Mouse (Mus musculus) adrenal gland, adult 18-20 months (tissue): Measurements from ENCODE around the gene Fgd2. TPM values are rescaled to one million over a fixed set of nuclear protein-coding genes. Genes with fewer than 3 reads are reported as not detected.
A peak's percentile ranks its signal among the peaks of the same experiment; 100 is the strongest.
"Not testable (repeated sequence)": the region's sequence is repeated elsewhere in the genome, so short reads cannot be mapped to it uniquely, and the experiment has no call there.

Source experiments
- DNase-seq, 2 experiments: peaks; one replicate each; pipeline ENCODE4 v3.0.0; 2021 to 2022; ENCODE audit warnings: low spot score in 2 of 2
- total RNA-seq, 2 experiments: library from RNA; stranded (reverse); gene quantifications; 1 replicate in 1 of 2; 2 replicates in 1 of 2; pipeline ENCODE4 v1.2.3; 2021

Gene Fgd2
- total RNA-seq, 2 experiments from 2014 or later: 3.7 to 9.5 TPM

DNA sequence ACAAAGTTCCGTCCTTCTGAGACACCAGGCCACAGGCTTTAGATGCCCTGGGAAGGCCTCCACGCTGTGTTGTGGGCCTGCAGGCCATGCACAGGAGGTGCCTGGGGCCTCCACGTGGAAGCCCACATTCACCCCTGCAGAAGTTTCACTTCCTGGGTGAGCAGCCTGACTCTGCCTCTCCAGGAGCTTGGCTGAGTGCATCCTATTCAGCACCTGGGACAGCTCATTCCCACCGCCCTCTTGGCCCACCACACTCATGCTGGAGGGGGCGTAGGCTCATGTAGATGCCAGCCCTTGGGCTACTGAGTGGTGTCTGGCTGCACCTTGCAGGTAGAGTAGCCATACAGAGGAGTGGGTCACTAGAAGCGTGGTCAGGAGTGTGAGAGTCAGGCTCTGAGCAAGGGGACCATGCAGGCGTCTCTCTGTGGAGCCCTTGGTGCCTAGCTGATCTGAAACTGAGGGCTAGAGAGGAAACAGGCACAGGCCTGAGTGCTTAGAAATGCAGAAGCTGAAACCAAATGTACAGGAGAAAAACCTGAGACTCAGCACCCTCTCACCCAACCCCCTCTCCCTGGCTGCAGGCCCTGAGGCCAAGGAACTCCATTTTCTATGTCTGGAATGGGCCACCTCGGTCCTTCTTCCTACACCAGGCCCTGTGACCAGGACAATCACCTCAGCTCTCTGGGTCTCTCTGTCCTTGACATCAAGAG lies 1.4 kb downstream of the Fgd2 start:
- no peak for DNase-seq

DNA sequence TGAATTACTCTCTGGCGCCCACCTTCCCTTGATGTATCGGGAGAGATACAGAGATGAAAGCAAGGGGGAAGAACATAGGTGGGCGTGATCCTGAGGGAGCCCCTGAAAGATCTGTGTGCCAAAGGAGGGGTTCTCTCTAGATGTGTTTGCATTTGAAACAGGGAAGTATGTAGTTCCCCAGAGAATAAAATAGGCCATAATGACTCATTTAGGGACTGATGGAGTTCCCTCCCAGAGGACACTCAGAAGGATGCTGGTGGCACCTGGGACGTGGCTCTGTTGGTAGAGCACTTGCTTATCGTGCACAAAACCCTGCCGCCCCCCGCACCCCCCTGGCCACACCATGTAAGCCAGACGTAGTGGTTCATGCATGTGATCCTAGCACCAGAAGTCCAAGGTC lies 2.4 kb downstream of the Fgd2 start:
- DNase-seq: no peak

DNA sequence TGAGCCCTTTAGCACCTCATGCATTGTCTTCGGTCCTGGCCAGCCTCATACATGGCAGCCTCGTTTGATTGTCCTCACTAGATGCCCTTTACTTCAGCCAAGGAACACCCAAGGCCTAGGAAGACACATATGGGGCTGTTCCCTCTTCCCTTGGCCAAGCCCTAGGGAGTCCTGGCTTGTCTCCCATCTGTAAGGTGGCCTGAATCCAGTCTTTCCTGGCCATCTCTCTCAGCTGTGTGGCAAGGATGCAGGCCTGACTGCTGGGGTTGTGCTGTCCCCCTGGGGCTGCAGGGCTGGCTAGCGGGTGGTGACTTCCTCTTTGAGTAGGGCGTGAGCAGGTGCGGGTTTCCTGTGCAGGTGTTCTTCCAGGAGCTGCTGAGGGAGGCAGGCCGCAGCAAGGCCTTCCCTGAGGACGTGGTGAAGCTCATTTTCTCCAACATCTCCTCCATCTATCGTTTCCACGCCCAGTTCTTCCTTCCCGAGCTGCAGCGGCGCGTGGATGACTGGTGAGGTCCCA lies 4.4 kb downstream of the Fgd2 start:
- no peak for DNase-seq

DNA sequence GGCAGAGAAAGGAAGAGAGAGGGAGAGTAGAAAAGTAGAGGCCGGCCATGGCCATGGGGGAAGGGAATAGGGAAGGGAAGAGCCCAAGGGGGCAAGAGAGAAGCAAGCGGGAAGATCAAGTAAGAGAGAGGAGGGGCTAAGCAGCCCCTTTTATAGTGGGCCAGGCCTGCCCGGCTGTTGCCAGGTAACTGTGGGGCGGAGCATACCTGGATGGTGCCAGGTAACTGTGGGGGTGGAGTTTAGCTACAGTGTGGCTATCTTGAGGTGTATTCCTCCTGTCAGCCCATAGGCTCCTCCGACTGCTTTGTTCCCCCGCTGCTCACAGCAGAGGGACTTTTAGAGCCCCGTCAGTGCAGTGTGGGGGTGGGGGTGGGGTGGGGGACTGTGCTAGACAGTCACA lies 8.0 kb downstream of the Fgd2 start:
- DNase-seq: no peak

DNA sequence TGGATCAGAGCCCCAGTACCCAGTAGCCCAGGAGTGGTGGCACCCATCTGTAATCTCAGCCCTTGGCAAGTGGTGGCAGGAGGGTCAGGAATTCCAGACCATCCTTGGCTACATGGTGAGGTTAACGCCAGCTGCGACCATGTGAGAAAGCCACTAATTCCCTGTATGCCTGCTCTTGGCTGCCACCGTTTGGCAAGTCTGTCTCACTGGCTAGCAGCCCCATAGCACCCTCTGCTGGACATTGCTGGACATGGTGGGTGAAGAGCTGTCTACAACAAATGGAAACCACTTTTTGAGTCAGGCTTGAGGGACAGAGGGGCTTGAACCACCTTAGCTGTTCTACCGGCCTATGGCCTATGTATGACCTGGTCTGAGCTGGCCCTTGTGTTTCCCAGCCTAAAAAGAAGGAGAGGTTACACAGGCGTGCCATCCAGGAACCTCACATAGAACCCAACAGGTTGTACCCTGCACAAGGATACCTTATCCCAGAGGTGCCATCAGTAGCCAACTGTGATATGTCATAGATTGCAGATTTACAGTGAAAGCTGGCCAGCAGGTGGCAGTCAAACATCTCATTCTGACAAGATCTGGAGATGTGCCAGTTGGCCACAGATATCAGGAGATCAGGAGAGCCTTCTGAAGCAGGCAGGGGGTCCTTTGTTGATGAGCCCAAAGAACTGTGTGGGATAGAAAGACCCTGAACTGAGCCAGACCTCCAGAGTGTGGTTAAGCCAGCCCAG lies 10.4 kb downstream of the Fgd2 start:
- DNase-seq: peak; percentile 93

DNA sequence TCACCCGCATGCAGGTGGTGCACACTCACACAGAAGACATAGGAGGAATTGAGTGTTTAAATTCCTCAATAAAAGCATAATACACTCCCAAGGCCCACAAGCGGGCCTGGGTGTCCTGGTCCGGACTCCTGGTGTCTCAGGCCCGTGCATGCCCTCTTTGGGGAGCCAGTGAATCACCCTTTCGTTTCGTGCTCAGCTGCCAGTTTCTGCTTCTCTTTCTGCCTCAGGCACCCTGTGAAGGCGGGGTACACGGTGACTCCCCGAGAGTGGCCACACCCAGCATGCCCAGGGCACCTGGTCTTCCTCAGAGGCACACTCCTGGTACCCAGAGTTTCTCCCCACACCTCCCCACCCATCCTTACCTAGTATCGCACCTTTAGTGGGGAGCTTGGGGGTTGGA lies 15.2 kb downstream of the Fgd2 start:
- DNase-seq: no peak

DNA sequence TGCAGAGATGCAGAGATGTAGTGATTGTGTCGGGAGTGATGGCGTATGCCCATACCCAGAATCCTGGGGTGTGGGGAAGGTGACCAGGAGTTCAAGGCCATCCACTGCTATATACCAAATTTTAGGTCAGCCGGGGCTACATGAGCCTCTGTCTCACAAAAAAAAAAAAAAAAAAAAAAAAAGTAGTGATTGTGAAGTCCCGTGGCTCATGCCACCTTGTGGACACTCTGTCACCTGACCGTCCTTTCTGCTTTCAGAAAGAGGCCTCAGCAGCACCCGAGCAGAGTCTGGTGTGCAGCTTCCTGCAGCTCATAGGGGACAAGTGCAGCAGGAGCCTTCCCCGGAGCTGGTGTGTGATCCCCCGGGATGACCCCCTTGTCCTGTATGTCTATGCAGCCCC lies 17.3 kb downstream of the Fgd2 start:
- no peak for DNase-seq

DNA sequence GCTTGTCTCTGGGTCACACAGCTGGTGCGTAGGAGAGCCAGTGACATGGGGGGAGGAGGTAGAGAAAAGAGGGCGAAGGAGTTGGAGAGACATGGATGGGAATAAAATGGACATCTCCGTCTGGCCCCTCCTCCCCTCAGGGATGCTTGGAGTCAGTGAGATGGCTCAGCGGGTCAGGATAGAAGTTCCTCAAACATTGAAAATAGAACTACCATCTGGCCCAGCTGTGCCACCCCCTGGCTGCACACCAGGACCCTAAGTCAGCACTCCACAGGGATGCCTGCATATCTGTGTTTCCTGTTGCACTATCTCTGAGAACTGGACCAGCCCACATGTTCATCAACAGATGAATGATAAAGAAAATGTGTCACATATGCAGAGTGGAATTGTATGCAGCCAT lies 19.5 kb downstream of the Fgd2 start:
- no peak for DNase-seq

DNA sequence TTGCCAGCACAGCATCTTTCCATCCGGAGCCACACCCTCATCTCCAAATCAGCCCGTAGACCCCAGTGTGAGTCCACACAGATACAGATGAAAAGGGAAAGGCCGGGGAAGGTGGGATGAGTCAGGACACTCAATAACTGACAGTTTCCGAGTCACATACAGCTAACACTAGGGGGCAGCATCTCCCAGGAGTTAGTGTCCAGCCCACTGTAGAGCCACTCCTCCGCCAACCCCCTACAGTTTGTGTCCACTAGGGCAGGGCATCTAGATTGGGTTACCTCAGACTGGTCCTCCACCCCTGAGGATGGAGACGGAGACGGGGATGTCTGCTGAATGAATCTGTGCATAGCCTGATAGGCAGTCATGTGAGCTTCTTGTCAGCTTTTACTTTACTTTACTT lies 20.8 kb downstream of the Fgd2 start:
- DNase-seq: peak; percentile 75 to 76

DNA sequence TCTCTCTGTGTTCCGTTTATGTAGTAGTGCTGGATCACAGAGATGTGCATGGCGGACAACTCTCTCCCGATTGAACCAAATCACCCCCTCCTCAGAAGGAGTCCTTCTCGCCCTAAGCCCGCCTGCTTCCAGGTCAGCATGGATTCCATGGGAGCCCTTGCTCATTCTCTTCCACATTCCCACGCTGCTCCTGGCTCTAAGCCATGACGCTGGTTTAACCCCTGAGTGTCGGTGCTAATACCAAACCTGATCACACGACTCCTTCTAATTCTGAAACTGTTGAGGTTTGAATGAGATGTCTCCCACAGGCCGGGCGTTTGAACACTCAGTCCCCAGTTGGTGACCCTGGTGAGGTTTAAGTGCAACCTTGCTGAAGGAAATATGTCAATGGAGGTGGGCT lies 21.7 kb downstream of the Fgd2 start:
- DNase-seq: no peak

DNA sequence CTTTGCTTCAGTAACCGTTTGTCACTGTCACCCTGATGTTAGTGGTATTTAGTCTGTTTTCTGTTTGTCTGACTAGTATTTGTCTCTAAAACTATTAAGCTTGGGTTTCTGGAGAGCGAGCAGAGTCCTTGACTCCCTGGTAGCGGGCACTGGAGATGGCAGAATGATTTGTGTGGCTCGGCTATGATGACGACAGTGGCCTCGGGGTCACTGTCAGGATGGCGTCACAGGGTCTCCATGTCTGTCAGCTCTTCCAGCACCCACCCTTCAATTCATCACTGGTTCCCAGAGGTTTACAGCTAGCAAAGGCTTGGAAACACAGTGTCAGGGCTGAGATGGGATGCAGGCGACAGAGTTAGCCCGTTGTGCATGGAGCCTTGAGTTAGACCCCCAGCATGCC lies 23.2 kb downstream of the Fgd2 start:
- DNase-seq: peak; percentile 55 to 73

DNA sequence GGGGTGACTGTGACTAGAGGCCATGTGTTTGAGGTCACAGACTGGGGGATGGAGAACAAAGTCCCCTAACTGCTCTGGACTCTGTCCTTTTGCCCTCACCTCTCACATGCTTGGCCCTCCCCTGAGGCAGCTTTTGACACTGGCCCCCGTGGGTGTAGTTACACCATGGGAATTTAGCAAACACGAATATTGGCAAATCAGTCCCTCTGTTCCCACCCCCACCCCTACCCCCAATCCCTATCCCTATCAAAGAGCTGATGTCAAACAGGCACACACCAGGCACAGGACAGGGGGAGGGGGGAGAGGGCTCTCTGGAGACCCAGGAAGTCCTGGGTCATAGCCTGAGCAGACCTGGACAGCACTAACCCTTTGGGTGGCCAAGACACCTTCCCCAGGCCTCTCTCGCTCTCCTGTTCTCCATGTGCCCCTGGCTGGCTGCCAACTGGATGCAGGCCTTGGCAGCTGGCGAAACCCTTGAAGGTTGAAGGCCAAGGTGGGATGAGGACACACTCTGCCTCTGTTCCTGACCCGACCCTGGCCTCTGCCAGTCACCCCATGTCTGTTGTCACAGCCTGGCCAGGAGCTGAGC lies 24.2 kb downstream of the Fgd2 start:
- DNase-seq: peak; percentile 79 to 85

DNA sequence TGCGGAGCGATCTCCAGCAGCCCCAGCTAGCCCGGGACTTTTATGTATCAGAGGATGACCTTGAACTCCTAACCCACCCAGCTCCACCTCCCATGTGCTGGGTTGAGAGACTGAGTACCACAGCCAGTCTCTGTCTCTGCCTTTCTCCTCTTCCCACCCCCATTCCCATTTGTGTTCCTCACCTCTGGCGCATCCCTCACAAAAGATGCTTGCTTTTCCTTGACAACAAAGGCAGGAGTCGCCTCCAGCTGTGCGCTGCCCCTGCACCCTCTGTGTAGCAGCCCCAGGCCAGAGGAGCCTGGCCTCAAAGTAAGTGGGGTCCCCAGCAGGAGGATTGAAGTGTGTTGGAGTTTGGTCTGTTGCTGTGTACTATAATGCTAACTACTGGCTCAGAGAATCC lies 25.0 kb downstream of the Fgd2 start:
- no peak for DNase-seq

DNA sequence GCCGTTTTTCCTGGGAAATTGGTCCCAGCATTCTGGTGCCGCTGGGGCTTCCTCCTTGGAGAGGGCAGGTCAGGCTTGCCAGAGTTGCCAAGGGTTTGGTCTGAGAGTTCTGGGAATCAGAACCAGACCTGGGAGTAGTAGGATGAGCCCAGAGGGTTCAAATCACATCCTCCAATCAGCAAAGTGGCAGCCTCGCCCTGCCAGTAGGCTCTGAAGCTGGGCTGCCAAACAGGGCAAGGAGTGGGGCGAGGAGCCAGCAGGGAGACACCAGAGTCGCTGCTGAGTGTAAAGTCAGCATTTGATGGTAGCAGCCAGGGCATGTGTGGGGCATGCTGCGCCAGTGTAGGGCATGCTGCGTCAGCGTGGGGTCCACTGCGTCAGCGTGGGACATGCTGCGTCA lies 28.3 kb downstream of the Fgd2 start:
- no peak for DNase-seq

DNA sequence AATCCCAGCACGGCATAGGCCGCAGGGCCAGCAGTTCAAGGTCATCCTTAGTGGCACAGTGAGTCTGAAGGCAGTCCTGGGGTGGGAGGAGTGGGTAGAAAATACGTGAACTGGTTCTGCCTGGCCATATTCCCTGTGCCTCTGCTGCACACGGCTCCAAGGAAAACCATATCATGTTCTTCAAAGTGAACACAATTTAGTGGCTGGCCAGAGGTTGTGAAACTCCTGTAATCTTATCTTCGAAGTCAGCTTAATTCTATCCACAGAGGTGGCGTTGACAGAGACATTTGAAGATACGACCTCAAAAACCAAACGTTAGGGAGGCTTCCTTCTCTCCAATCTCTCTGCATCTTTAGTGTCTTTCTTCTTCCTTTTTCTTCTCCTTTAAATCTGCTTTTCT lies 30.6 kb downstream of the Fgd2 start:
- no peak for DNase-seq

DNA sequence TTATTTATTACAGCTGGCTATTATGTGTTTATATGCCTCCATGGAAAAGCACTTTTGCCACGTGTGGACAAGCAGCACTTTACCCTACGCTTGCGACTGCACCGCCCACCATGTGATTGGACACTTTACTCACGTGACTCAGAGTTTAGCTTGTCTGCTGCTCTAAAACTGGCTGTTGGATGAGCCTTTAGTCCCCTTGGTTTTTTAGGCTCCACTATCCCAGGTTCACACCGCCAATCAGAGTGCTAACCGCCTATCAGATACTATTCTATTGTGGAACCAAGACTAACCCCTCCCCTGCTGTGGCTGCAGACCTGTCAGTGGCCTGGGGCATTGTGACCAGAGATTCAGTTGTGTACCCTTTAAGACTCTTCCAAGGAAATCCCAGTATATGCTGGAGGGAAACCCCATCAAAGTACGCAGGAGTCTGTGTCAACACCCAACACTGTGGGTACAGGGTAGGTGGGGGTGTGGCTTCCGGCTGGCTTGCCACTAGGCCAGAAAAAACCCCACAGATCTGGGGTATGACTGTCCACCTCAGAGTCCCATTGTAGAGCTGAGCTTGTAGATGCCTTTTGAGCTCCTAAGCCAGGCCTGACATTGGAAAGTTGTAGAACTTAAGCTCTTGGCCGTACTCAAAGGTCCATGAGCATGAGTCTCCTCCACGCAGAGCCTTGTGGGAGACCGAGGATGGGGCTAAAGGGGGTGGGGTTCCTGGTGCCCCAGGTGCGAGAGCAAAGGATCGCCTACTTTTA lies 32.8 kb downstream of the Fgd2 start:
- no peak for DNase-seq

DNA sequence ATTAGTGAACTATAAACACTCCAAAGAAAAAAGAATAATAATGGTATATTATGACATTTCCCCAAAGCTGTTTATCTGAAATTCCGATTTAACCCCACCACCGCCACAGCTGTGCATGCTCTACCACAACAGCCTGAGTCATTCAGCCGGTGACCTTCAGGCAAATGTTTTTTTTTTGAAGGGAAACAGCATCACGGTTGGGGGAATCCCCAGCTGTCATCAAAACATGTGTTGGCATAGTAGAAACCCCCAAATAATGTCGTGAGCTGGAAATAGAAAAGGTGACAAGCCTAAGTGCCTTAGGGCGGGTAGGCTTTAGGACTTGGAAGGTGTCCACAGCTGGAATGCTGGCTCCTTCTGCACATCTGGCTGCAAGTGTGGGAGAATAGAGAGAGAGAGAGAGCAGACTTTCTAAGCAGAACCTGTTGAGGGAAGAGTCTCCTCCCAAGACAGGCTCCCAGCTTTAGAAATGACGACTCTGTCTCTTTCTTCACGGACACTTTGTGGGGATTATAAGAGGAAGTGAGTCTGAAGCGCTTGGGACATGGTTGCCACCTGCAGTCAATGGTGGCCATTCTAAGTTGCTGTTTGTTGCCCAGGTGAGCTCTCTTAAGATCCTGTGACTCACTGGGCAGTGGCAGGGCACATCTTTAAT lies 33.5 kb downstream of the Fgd2 start:
- peak in 1 of 2 experiments; percentile 53 for DNase-seq

DNA sequence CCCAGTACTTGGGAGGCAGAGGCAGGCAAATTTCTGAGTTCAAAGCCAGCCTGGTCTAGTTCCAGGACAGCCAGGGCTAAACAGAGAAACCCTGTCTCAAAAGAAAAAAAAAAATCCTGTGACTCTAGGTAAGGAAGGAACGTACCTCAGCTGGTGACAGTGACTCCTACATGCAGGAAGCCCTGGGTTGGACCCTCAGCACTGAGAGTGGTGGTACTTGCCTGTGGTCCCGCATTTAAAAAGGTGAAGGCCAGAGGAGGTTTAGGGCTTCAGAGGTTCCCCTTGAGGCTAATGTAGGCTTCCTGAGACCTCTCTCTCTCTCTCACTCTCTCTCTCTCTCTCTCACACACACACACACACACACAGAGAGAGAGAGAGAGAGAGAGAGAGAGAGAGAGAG lies 34.0 kb downstream of the Fgd2 start:
- not testable (repeated sequence) for DNase-seq

DNA sequence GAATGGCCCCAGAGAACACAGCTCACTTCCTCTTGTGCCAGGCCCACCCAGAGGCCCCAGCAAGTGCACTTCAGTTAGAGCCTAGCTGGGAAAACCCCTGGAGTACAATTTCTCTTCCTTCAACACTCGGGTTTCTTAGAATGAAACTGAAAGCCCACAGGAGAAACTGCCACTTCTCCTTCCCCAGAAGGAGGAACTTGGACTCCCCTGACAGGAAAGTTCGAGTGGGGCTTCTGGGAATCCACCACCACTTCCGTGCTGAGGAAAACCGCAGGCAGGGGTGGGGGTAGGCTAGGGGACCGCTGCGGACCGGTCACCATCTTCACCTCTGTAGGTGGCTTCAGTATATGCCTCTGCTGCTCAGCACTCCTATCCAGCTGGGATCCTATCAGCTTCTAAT lies 34.7 kb downstream of the Fgd2 start:
- DNase-seq: no peak

DNA sequence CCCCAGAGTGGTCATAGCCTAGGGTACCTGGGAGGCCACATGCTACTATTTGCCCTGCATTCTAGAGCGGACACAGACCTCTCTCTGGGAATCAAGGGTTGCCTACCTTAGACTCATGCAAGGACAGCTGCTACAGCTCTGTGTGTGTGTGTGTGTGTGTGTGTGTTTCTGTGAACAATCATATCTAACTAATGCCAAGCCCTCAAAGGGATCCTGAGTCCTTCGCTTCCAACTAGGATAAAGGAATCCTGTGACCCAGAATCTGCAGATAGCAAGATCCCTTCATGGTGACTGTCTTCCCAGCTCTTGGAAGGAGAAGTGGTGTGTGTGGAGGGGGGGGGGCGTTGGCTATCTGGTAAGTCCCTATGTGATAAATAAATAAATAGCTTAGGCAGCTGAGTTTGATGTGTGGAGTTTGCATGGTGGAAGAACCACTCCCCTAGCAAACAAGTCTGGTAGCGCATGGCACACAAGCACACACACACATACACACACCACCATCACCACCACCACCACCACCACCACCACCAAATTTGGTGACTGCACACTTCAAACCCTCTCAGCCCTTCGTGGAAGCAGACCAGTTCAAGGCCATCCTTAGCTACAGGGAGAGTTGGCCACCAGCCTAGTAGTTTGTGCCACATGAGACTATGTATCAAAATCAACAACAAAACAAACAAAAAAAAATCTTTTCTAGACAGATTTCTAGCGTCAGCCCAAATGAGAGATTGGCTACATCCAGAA lies 35.5 kb downstream of the Fgd2 start:
- no peak for DNase-seq
